Mouse (Mus musculus): ENCODE results near the gene 2210011C24Rik. TPM values are rescaled to one million over a fixed set of nuclear protein-coding genes. Genes with fewer than 3 reads are reported as not detected.

2210011C24Rik gene
- polyA plus RNA-seq, 1 experiment from 2014 or later = not detected

DNA sequence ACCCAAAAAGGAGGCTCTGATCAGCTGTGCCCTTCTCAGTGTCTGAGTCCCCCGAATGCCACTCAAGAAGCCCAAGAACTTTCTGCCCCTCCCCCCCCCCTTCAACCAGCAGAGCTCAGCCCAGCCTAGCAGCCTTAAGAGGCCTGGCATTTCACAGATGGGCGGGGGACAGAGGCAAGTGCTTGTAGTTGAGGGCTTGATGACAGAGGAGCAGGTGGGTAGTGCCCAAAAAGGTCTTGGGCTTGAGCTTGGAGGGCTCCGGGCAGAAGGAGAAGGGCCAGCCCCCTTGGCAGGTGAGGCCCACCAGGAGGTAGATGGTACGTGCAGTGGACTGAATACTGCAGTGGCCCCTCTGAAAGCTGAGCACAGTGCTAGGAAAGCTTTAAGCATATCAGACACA lies 37.5 kb downstream of the 2210011C24Rik start:
- Histone ChIP-seq H3K27ac (ENCODE audit: low read length) (no peak overlapping the region), H3K4me1 (replicated peaks; ENCODE audit: control insufficient read depth, insufficient read depth, low read length) (peaks cover 29% of the 10 kb centered on the region), H3K9me3 (ENCODE audit: control insufficient read depth, low read length) (no peaks in the 10 kb centered on the region), H3K27me3 (replicated peaks; ENCODE audit: control insufficient read depth, insufficient read depth, low read length) (no peaks in the 10 kb centered on the region), H3K4me3 (replicated peaks; ENCODE audit: low read length) (no peak overlapping the region), H3K36me3 (ENCODE audit: control insufficient read depth, insufficient read depth) (no peaks in the 10 kb centered on the region), H3K4me2 (ENCODE audit: low read length) (peak overlapping the region; percentile 87; the same call in 1 of the 2 replicates), H3K9ac (replicated peaks; ENCODE audit: low read depth, low read length) (no peak overlapping the region)
- no peak for ATAC-seq
- 72% methylated on average over 4 of the region's 4 CpGs for WGBS

DNA sequence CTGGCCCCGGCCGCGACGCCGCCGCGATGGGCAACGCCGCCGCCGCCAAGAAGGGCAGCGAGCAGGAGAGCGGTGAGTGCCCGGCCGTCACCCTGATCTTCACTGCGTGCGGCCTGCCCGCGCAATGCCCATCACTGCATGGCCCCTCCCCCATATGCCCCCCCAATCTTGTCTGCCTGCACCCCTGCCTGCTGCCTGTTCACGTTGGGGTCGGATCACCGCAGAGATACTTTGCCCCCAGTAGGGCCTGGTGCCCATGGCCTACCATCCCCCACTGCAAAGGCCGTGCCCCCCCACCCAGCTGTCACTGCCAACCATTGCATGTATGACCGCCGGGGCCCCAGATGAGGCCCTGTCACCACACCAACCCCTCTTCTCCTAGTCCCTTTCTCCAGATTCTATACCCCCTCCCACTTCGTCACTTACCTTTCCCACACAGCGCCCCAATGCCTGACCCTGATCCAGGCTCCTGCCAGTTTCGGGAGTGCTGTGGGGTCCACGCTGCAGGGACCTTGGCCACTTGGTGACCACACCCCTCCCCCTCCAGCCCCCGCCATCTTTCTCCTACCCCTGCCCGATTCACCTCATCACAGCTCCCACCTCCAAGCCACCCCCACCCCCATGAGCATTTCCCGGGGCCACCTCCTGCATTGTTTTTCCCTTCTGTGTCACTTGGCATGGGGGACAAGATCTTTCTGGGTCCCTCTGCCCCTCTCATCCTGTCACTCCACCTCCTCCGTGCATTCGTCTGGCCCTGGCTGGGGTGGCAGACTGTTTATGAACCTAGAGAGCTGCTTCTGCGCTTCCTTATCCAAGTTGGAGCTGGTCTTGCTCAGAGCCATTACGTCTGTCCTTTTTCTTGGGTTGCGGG lies 38.6 kb downstream of the 2210011C24Rik start:
- H3K27ac ChIP-seq (ENCODE audit: low read length) = no peak overlapping the region
- H3K9me3 ChIP-seq (ENCODE audit: control insufficient read depth, low read length) = no peaks in the 10 kb centered on the region
- 3% methylated on average over 25 of the region's 37 CpGs for WGBS
- H3K4me1 ChIP-seq (replicated peaks; ENCODE audit: control insufficient read depth, insufficient read depth, low read length) = peaks cover 29% of the 10 kb centered on the region
- H3K27me3 ChIP-seq (replicated peaks; ENCODE audit: control insufficient read depth, insufficient read depth, low read length) = no peaks in the 10 kb centered on the region
- H3K4me3 ChIP-seq (replicated peaks; ENCODE audit: low read length) = peak overlapping the region; percentile 89
- H3K9ac ChIP-seq (replicated peaks; ENCODE audit: low read depth, low read length) = peak overlapping the region; percentile 92
- peak overlapping the region; percentile 87 for H3K4me2 ChIP-seq (ENCODE audit: low read length)
- no peak; the same call in 1 of the 2 replicates for ATAC-seq
- no peaks in the 10 kb centered on the region for H3K36me3 ChIP-seq (ENCODE audit: control insufficient read depth, insufficient read depth)

GRCm38 (mm10) chr8:83972150-83973120 lies 39.5 kb downstream of the 2210011C24Rik start, which contains the start of gene Prkaca:
TSS of gene Prkaca (plus strand) at chr8:83972993.
- H3K36me3 ChIP-seq (ENCODE audit: control insufficient read depth, insufficient read depth) = no peaks in the 10 kb centered on the region
- peak; percentile 100 for ATAC-seq
- H3K27ac ChIP-seq (ENCODE audit: low read length) = peak within 1 kb of the TSS; percentile 68
- H3K9ac ChIP-seq (replicated peaks; ENCODE audit: low read depth, low read length) = peak within 1 kb of the TSS; percentile 92
- H3K4me2 ChIP-seq (ENCODE audit: low read length) = peak within 1 kb of the TSS; percentile 87
- peaks cover 23% of the 10 kb centered on the region for H3K4me1 ChIP-seq (replicated peaks; ENCODE audit: control insufficient read depth, insufficient read depth, low read length)
- WGBS = under 1% methylated on average over 82 of the region's 94 CpGs
- peak within 1 kb of the TSS; percentile 89 for H3K4me3 ChIP-seq (replicated peaks; ENCODE audit: low read length)
- no peaks in the 10 kb centered on the region for H3K27me3 ChIP-seq (replicated peaks; ENCODE audit: control insufficient read depth, insufficient read depth, low read length)
- no peaks in the 10 kb centered on the region for H3K9me3 ChIP-seq (ENCODE audit: control insufficient read depth, low read length)

DNA sequence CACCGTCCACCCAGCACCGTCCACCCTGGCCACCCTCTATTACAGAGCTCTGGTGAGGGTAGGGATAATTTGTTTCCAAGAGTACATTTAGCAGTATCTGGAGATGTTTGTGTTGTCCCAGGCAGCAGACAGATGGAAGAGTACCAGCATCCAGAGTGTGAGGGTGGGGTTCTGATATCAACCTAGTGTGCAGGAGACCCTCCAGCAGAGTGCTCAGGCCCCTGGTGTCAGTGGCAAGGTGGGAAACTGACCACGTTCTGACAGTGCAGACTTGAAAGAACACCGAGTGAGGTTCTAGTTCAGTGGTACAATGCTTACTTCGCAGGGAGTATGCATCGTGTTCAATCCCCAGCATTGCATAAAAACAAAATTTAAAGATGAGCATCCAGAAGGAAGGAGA lies 40.3 kb downstream of the 2210011C24Rik start:
- 79% methylated on average over 6 of the region's 6 CpGs for WGBS
- Histone ChIP-seq H3K27ac (ENCODE audit: low read length) (no peak overlapping the region; the same call in 1 of the 2 replicates), H3K27me3 (replicated peaks; ENCODE audit: control insufficient read depth, insufficient read depth, low read length) (no peaks in the 10 kb centered on the region), H3K36me3 (ENCODE audit: control insufficient read depth, insufficient read depth) (no peaks in the 10 kb centered on the region), H3K4me1 (replicated peaks; ENCODE audit: control insufficient read depth, insufficient read depth, low read length) (peaks cover 23% of the 10 kb centered on the region), H3K4me3 (replicated peaks; ENCODE audit: low read length) (peak overlapping the region; percentile 89), H3K4me2 (ENCODE audit: low read length) (peak overlapping the region; percentile 84), H3K9ac (replicated peaks; ENCODE audit: low read depth, low read length) (peak overlapping the region; percentile 82), H3K9me3 (ENCODE audit: control insufficient read depth, low read length) (no peaks in the 10 kb centered on the region)
- no peak for ATAC-seq

DNA sequence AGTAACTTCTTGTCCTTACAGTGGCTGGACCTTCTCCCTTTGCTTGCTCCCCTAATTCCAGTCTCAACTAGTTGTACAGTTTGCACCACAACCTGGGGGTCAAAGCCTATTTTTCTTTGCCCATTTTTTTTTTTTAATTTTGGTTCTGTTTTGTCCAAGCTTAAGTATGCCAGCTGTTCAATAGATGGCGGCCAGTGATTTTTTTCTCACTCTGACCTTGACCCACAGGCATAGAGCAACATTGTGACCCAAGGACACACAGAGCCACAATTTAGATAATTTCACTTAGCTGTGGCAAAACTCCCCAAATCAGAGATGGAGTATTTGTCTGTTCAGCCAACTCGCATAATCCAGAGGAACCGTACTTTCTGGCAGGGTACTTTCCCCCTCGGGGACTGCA lies 40.9 kb downstream of the 2210011C24Rik start:
- H3K36me3 ChIP-seq (ENCODE audit: control insufficient read depth, insufficient read depth) = no peaks in the 10 kb centered on the region
- H3K27ac ChIP-seq (ENCODE audit: low read length) = no peak overlapping the region
- peaks cover 23% of the 10 kb centered on the region for H3K4me1 ChIP-seq (replicated peaks; ENCODE audit: control insufficient read depth, insufficient read depth, low read length)
- no peak overlapping the region for H3K4me2 ChIP-seq (ENCODE audit: low read length)
- 83% methylated on average over 4 of the region's 4 CpGs for WGBS
- ATAC-seq = no peak
- no peaks in the 10 kb centered on the region for H3K9me3 ChIP-seq (ENCODE audit: control insufficient read depth, low read length)
- H3K27me3 ChIP-seq (replicated peaks; ENCODE audit: control insufficient read depth, insufficient read depth, low read length) = no peaks in the 10 kb centered on the region
- H3K9ac ChIP-seq (replicated peaks; ENCODE audit: low read depth, low read length) = no peak overlapping the region
- H3K4me3 ChIP-seq (replicated peaks; ENCODE audit: low read length) = no peak overlapping the region

- Histone ChIP-seq H3K4me1 (replicated peaks; ENCODE audit: control insufficient read depth, insufficient read depth, low read length) (peaks cover 7% of the 10 kb centered on the region), H3K9ac (replicated peaks; ENCODE audit: low read depth, low read length) (no peak overlapping the region), H3K4me2 (ENCODE audit: low read length) (no peak overlapping the region), H3K27ac (ENCODE audit: low read length) (no peak overlapping the region), H3K27me3 (replicated peaks; ENCODE audit: control insufficient read depth, insufficient read depth, low read length) (no peaks in the 10 kb centered on the region), H3K4me3 (replicated peaks; ENCODE audit: low read length) (no peak overlapping the region), H3K9me3 (ENCODE audit: control insufficient read depth, low read length) (no peaks in the 10 kb centered on the region), H3K36me3 (ENCODE audit: control insufficient read depth, insufficient read depth) (no peaks in the 10 kb centered on the region)
- WGBS = 96% methylated on average over 7 of the region's 7 CpGs
- ATAC-seq = no peak
Observed at GRCm38 (mm10) chr8:83967701-83968100, 44.3 kb downstream of the 2210011C24Rik start.

- no peaks in the 10 kb centered on the region for H3K9me3 ChIP-seq (ENCODE audit: control insufficient read depth, low read length)
- H3K36me3 ChIP-seq (ENCODE audit: control insufficient read depth, insufficient read depth) = no peaks in the 10 kb centered on the region
- H3K27me3 ChIP-seq (replicated peaks; ENCODE audit: control insufficient read depth, insufficient read depth, low read length) = no peaks in the 10 kb centered on the region
- no peak overlapping the region for H3K9ac ChIP-seq (replicated peaks; ENCODE audit: low read depth, low read length)
- no peak overlapping the region for H3K27ac ChIP-seq (ENCODE audit: low read length)
- no peak overlapping the region for H3K4me2 ChIP-seq (ENCODE audit: low read length)
- no peak for ATAC-seq
- no peak overlapping the region for H3K4me3 ChIP-seq (replicated peaks; ENCODE audit: low read length)
- WGBS = 95% methylated on average over 5 of the region's 5 CpGs
- no peaks in the 10 kb centered on the region for H3K4me1 ChIP-seq (replicated peaks; ENCODE audit: control insufficient read depth, insufficient read depth, low read length)
Observed at GRCm38 (mm10) chr8:83964015-83964765, 47.8 kb downstream of the 2210011C24Rik start.
